Mouse (Mus musculus): Measurements from ENCODE around the gene Agmo. TPM values are rescaled to one million over a fixed set of nuclear protein-coding genes. Genes with fewer than 3 reads are reported as not detected.

Agmo gene
- polyA plus RNA-seq, 1 experiment from 2014 or later, result 37.2 TPM

DNA sequence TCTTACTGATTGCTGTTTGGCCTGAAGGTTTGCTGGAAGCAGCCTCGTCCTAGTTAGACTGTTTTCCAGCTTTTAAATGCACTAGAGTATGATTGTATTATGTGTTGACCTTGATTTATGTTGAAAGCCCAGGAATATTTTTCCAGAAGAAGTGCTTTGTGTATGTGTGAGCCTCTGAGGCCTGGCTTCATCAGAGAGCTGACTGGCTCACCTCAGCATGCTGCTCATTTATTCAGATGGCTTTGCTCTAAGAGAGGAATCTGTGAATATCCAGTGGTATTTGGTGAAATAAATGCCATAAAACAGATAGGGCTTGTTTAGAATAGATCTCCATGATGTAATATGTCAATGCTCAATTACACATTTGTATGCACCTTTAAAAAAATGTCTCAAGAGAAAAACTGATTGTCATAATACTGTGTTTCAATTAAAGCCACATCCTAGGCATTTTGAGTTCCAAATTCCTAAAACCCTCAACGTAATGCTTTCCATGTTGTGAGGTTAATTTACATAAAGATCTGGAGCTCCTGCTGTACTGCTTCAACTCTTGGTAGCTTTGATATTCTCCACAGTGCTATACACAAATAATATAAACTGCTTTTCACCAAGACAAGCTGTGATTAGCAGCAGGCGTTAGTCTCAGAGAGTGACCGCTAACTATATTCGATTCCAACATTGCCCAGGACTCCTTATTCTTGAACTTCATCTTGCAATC is 324.6 kb downstream of the Agmo start:
- Histone ChIP-seq H3K4me1 (ENCODE audit: insufficient read depth) (no peaks in the 10 kb centered on the region), H3K4me3 (ENCODE audit: low read depth, low read length) (no peak overlapping the region), H3K4me2 (ENCODE audit: low read depth, low read length) (no peak overlapping the region), H3K36me3 (replicated peaks; ENCODE audit: insufficient read depth, low read length) (no peaks in the 10 kb centered on the region), H3K9ac (replicated peaks) (no peak overlapping the region), H3K27me3 (ENCODE audit: insufficient read depth, low read length) (no peaks in the 10 kb centered on the region), H3K9me3 (ENCODE audit: low read length) (no peaks in the 10 kb centered on the region; the same call in 1 of the 2 replicates), H3K27ac (ENCODE audit: low read depth) (no peak overlapping the region)
- no peak for DNase-seq
- TF ChIP-seq CTCF (IDR thresholded peaks at IDR 0.05; ENCODE audit: low read depth), result no peak
- no peak for TF ChIP-seq EP300 (IDR thresholded peaks at IDR 0.05; ENCODE audit: low read depth)
- ATAC-seq, result no peak
- 79% methylated on average over 5 of the region's 5 CpGs for WGBS (ENCODE audit: insufficient replicate concordance)

DNA sequence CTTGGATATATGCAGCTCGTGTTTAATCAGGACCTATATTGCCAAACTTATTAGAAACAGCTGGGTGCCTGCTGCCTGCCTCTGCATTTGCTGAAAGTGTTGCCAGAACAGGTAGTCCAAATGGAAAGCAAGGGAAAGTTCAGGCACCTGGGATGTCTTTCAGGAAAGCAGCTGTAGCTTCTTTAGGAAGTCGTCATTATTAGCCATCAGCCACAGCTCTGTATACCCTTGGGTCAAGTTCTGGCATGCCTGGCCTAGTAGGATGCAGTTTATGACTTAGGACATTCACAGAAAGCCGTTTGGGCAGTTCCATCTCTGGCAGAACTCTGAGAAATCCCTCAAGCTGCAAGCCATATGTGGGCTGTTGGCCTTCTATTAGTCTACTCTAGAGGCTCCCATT is 330.5 kb downstream of the Agmo start:
- Histone ChIP-seq H3K9ac (replicated peaks) (no peak overlapping the region), H3K4me2 (ENCODE audit: low read depth, low read length) (no peak overlapping the region), H3K9me3 (ENCODE audit: low read length) (no peaks in the 10 kb centered on the region), H3K4me3 (ENCODE audit: low read depth, low read length) (no peak overlapping the region), H3K36me3 (replicated peaks; ENCODE audit: insufficient read depth, low read length) (no peaks in the 10 kb centered on the region), H3K27me3 (ENCODE audit: insufficient read depth, low read length) (no peaks in the 10 kb centered on the region), H3K27ac (ENCODE audit: low read depth) (no peak overlapping the region), H3K4me1 (ENCODE audit: insufficient read depth) (no peaks in the 10 kb centered on the region)
- ATAC-seq (no peak), DNase-seq (no peak)
- WGBS (ENCODE audit: insufficient replicate concordance), result 62% methylated on average over 3 of the region's 3 CpGs
- TF ChIP-seq CTCF (IDR thresholded peaks at IDR 0.05; ENCODE audit: low read depth), result no peak
- TF ChIP-seq EP300 (IDR thresholded peaks at IDR 0.05; ENCODE audit: low read depth), result no peak

DNA sequence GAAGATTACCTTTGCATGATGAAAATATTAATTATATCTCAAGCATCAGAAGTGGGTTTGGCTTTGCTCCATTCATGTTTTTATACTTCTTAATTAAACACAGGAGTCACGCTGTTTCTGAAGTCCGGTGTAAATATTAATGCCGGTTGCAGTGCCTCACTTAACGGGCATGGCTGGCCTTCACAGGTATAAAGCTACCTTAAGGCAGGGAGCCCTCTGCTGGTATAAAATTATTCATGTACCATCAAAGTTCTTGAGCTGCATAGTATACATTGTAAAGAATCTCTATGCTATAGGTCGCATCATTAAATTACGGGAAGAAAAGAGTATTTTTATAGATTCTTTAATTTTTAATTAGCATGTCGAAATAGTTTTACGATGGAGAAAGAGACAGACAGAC is 341.3 kb downstream of the Agmo start:
- Histone ChIP-seq H3K27me3 (ENCODE audit: insufficient read depth, low read length) (no peaks in the 10 kb centered on the region), H3K4me2 (ENCODE audit: low read depth, low read length) (no peak overlapping the region), H3K9me3 (ENCODE audit: low read length) (no peaks in the 10 kb centered on the region), H3K27ac (ENCODE audit: low read depth) (no peak overlapping the region), H3K4me1 (ENCODE audit: insufficient read depth) (no peaks in the 10 kb centered on the region), H3K9ac (replicated peaks) (no peak overlapping the region), H3K36me3 (replicated peaks; ENCODE audit: insufficient read depth, low read length) (no peaks in the 10 kb centered on the region), H3K4me3 (ENCODE audit: low read depth, low read length) (no peak overlapping the region)
- DNase-seq (no peak), ATAC-seq (no peak)
- TF ChIP-seq EP300 (IDR thresholded peaks at IDR 0.05; ENCODE audit: low read depth) (no peak), CTCF (IDR thresholded peaks at IDR 0.05; ENCODE audit: low read depth) (no peak)
- 82% methylated on average over 8 of the region's 8 CpGs for WGBS (ENCODE audit: insufficient replicate concordance)

DNA sequence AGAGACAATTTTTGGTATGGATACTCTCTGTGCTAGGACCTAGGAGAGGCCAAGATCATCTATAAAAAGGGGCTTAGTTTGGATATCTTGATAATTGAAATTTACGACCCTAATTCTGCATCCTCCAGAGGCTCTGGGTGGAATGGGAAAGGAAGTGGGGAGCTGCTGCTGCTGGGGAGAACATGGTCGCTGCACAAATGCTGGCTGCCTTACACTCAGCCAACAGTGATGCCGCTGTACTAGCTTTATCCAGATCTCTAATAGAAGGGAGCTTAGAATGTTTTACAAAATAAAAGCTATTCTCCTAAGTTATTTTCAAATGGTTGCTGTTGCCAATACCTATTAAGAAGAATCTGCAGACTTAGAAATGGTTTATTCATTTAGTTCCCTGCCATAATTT is 351.4 kb downstream of the Agmo start:
- DNase-seq (no peak), ATAC-seq (no peak)
- 57% methylated on average over 3 of the region's 3 CpGs for WGBS (ENCODE audit: insufficient replicate concordance)
- Histone ChIP-seq H3K4me2 (ENCODE audit: low read depth, low read length) (no peak overlapping the region), H3K27ac (ENCODE audit: low read depth) (no peak overlapping the region), H3K27me3 (ENCODE audit: insufficient read depth, low read length) (no peaks in the 10 kb centered on the region), H3K4me1 (ENCODE audit: insufficient read depth) (no peaks in the 10 kb centered on the region), H3K9ac (replicated peaks) (no peak overlapping the region), H3K9me3 (ENCODE audit: low read length) (no peaks in the 10 kb centered on the region), H3K36me3 (replicated peaks; ENCODE audit: insufficient read depth, low read length) (no peaks in the 10 kb centered on the region), H3K4me3 (ENCODE audit: low read depth, low read length) (no peak overlapping the region)
- TF ChIP-seq EP300 (IDR thresholded peaks at IDR 0.05; ENCODE audit: low read depth), result no peak
- TF ChIP-seq CTCF (IDR thresholded peaks at IDR 0.05; ENCODE audit: low read depth), result no peak

DNA sequence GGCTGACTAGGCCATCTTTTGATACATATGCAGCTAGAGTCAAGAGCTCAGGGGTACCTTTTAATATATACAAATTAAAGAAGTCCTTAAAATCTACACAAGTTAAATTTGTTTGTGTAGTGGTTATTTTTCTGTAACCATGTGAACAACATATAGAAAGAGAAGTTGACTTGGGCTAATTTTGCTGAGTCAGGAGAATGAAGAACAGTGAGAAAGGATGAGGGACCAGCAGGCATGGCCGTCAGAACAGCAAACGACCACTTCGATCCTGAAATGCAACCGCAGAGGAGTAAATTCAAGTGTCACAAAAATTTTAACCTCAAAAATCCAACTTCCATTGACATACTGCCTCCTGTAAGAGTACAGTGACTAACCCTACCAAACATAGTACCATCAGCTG is 371.4 kb downstream of the Agmo start:
- Histone ChIP-seq H3K4me3 (ENCODE audit: low read depth, low read length) (no peak overlapping the region), H3K27ac (ENCODE audit: low read depth) (no peak overlapping the region), H3K9me3 (ENCODE audit: low read length) (no peaks in the 10 kb centered on the region), H3K4me1 (ENCODE audit: insufficient read depth) (no peaks in the 10 kb centered on the region), H3K9ac (replicated peaks) (no peak overlapping the region), H3K36me3 (replicated peaks; ENCODE audit: insufficient read depth, low read length) (no peaks in the 10 kb centered on the region), H3K27me3 (ENCODE audit: insufficient read depth, low read length) (no peaks in the 10 kb centered on the region), H3K4me2 (ENCODE audit: low read depth, low read length) (no peak overlapping the region)
- TF ChIP-seq EP300 (IDR thresholded peaks at IDR 0.05; ENCODE audit: low read depth) (no peak), CTCF (IDR thresholded peaks at IDR 0.05; ENCODE audit: low read depth) (no peak)
- no peak for ATAC-seq
- no peak for DNase-seq
- WGBS (ENCODE audit: insufficient replicate concordance), result 84% methylated on average over 4 of the region's 4 CpGs

DNA sequence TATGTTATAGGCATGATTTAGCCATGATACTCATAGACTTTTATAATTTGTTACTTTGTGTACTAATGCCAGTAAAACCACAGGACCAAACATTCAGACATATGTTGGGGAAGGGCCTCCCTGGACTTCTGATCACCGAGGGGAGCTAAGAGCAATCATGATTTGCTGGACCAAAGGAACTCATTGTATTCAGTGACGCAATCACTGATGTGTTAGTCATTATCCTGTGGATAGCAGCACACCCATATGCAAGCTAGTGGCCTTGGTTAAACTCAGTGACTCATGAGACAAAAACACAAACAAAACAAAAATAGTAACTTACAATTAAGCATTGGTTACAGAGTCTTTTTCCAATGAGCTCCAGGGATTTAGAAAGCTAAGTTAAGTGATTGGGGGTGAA is 373.3 kb downstream of the Agmo start:
- no peak overlapping the region for H3K27ac ChIP-seq (ENCODE audit: low read depth)
- no peaks in the 10 kb centered on the region for H3K36me3 ChIP-seq (replicated peaks; ENCODE audit: insufficient read depth, low read length)
- H3K4me3 ChIP-seq (ENCODE audit: low read depth, low read length), result no peak overlapping the region
- no peaks in the 10 kb centered on the region for H3K4me1 ChIP-seq (ENCODE audit: insufficient read depth)
- H3K27me3 ChIP-seq (ENCODE audit: insufficient read depth, low read length), result no peaks in the 10 kb centered on the region
- H3K4me2 ChIP-seq (ENCODE audit: low read depth, low read length), result no peak overlapping the region
- 65% methylated on average over 2 of the region's 2 CpGs for WGBS (ENCODE audit: insufficient replicate concordance)
- ATAC-seq, result no peak
- TF ChIP-seq EP300 (IDR thresholded peaks at IDR 0.05; ENCODE audit: low read depth), result no peak
- no peak for TF ChIP-seq CTCF (IDR thresholded peaks at IDR 0.05; ENCODE audit: low read depth)
- no peak for DNase-seq
- no peak overlapping the region for H3K9ac ChIP-seq (replicated peaks)
- H3K9me3 ChIP-seq (ENCODE audit: low read length), result no peaks in the 10 kb centered on the region

DNA sequence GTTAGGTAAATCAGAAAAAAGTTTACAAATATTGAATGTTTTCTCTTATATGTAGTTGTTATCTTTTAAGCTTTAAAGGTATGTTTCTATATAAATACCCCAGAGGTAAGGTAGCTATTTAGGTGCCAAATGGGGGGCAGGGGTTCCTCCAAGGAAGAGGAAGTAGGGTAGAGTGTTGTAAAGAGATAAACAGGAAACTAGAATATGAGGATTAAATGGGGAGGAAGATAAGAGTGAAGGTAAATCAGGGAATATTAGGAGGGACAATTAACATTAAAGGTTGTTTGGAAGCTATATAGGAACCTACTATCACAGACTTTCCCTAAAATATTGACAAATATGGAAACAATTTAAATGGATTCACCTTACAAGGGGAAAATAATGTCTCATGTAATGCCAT is 382.6 kb downstream of the Agmo start:
- no peak for ATAC-seq
- no peaks in the 10 kb centered on the region for H3K27me3 ChIP-seq (ENCODE audit: insufficient read depth, low read length)
- H3K27ac ChIP-seq (ENCODE audit: low read depth), result no peak overlapping the region
- no peak overlapping the region for H3K4me2 ChIP-seq (ENCODE audit: low read depth, low read length)
- no peaks in the 10 kb centered on the region for H3K9me3 ChIP-seq (ENCODE audit: low read length)
- TF ChIP-seq CTCF (IDR thresholded peaks at IDR 0.05; ENCODE audit: low read depth), result no peak
- no peak for TF ChIP-seq EP300 (IDR thresholded peaks at IDR 0.05; ENCODE audit: low read depth)
- H3K36me3 ChIP-seq (replicated peaks; ENCODE audit: insufficient read depth, low read length), result no peaks in the 10 kb centered on the region
- DNase-seq, result no peak
- H3K4me3 ChIP-seq (ENCODE audit: low read depth, low read length), result no peak overlapping the region
- H3K9ac ChIP-seq (replicated peaks), result no peak overlapping the region
- H3K4me1 ChIP-seq (ENCODE audit: insufficient read depth), result no peaks in the 10 kb centered on the region

Other genes starting within 250 kb of the Agmo start
- gene Meox2, start 133.1 kb upstream of the Agmo start, polyA plus RNA-seq (2015; fragmentation: Nextera tagmentation; extraction: Ambion mirVana), result 0.05 and 0.17 TPM in 2 replicates

All from liver, postnatal 0 days (tissue).